Mouse (Mus musculus): ENCODE results near the gene Fgfr2.

GRCm38 (mm10) chr7:130631553-130632378 lies 2491.4 kb downstream of the Fgfr2 start:
- TF ChIP-seq CHD2 (IDR thresholded peaks at IDR 0.05; ENCODE audit: low read depth, low read length) (no peak), ZNF384 (IDR thresholded peaks at IDR 0.05; ENCODE audit: low read depth, low read length) (no peak), ZC3H11A (IDR thresholded peaks at IDR 0.05; ENCODE audit: borderline replicate concordance, low read depth, low read length) (no peak)
